Mouse (Mus musculus): ENCODE data around the gene Mbnl2. TPM values are rescaled to one million over a fixed set of nuclear protein-coding genes. Genes with fewer than 3 reads are reported as not detected.
A peak's percentile ranks its signal among the peaks of the same experiment; 100 is the strongest.

Mbnl2 gene
- total RNA-seq, 2 experiments from 2014 or later: 30.1 to 45.3 TPM

GRCm38 (mm10) chr14:120271096-120271495 lies 4.4 kb upstream of the Mbnl2 start:
- ATAC-seq (replicated peaks; ENCODE audit: low FRiP score, poor library complexity, severe bottlenecking): no peak

DNA sequence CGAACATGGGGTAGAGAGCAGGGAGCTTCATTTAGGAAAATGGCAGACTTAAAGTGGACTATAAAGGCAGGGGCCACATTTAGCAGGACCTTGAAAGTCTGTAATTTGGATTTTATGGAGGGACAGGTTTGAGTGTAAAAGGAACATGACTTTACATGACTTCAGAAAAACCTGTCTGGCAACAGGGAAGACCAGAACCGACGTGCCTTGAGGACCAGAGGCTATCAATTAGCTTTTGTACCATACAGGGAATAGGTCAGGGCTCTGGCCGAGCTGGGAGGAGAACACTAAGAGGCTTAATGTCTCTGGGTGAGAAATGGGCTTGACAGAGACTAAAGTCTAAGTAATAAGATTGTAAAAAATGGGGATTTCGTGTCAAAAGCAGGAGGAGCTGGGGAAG lies 1.7 kb upstream of the Mbnl2 start:
- ATAC-seq (replicated peaks; ENCODE audit: low FRiP score, poor library complexity, severe bottlenecking): no peak

DNA sequence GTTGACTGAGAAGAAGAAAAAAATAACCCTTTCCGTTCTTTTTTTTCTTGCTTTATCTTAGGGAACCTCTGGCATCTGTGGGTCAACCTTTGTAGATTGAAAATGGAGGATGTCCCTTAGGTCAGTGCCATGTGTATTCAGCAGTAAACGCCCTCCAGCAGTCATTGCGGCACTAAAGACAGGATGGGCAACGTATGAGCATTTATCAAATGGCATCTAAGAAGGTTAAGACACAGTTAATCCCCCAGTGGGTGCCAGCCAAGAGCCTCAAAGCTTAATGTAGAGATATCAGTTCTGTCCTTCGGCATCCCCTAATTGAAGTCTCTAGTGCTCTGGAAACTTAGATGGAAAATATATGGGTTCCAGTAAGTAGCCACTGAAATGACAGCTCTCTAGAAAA lies 723 bp upstream of the Mbnl2 start:
- ATAC-seq (replicated peaks; ENCODE audit: low FRiP score, poor library complexity, severe bottlenecking): no peak

DNA sequence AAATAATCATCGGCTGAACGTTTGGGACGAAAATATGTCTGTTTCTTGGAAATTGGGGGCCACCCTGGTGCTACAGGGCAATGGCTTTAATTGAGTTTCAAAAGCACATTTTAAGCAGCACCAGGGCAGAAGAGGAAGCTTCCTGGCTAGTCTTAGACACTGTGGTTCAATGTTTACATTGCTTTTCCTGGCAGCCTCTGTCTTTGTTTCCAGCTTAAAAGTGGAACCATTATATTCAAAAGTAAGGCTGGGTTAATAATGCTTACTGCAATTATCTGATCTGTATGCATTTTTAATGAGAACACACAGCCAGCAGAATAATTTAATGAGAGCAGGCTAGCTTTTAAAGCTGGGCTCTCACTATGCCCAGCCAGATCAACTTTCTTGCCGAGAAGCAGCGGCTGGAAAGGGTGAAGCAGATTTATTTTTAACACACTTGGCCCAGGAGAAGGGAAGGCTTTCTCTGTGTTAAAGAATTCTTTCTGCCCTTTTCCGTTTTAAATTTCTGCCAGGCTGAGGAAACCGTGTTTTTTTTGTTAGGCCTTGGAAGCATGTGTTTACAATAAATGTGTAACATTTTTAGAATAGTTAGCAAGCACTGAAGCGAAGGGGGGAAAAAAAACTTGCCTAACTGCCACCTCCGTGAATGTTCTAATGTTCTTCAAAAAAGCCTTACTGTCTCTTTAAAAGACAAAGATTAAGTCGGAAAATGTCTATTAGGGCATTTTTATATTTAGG lies 1.0 kb downstream of the Mbnl2 start:
- ATAC-seq (replicated peaks; ENCODE audit: low FRiP score, poor library complexity, severe bottlenecking): no peak

DNA sequence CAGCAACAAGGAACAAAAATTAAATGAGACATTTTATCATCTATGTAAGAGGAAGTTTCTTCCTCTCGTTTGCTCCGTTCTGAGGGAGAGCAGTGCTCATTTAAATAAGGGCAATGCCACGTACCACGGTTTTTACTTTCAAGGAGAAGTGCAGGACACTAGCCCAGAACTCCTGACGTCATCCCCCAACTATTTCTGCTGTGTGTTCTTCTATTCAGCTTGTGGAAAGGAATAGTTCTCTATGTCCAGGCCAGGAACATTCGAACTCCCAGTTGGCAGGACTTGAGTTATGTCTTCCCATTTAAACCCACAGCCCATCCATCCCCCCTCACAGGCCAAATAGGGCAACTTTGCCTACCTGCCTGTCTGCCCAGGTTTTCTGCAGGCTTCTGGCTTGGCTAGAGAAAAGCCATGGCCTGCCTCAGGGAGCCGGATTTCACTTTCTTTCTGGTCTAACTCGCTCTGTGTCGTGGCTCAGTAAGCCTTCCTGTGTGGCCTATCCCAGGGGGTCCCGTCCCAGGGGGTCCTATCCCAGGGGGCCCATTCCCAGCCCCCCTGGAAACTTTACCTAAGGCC lies 1.7 kb downstream of the Mbnl2 start:
- peak; percentile 27; the same call in 1 of the 2 replicates for ATAC-seq (replicated peaks; ENCODE audit: low FRiP score, poor library complexity, severe bottlenecking)

- ATAC-seq (replicated peaks; ENCODE audit: low FRiP score, poor library complexity, severe bottlenecking): no peak
Measured at GRCm38 (mm10) chr14:120278290-120279244, 3.1 kb downstream of the Mbnl2 start.

DNA sequence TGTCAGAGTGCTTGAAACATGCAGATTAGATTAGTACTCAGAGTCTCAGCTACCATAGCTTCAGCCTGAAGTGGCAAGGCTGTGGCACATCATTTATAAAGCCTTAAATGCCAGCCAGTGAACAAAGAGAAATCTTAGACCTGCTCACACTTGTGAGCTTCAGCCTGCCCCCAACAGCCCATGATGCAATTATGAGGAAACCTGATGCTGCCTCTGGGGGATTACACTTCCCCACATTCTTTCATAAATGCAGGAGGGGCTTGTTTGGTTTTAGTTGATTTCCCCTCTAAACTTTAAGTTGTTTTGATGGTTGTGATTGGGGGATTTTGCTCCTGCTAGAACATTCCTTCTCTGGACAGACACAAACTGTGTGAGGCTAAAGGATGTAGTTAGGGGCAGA lies 4.7 kb downstream of the Mbnl2 start:
- ATAC-seq (replicated peaks; ENCODE audit: low FRiP score, poor library complexity, severe bottlenecking): no peak

DNA sequence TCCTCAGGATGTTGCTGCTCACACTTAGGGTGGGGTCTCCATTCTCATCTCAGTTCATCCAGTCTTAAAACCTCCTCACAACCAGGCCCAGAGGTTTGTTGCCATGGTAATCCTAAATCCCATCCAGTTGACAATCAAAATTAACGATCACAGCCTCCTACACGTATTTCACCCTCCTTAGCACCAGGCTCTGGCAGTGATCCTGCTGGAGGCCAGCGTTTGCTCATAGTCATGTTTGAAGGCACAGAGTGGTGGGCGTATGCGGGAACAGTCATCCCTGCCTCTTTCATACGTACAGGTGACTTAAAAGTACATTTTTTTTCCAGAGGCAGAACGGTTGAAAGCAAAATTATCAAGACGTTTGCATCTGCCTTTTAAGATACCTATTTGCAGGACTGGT lies 8.3 kb downstream of the Mbnl2 start:
- ATAC-seq (replicated peaks; ENCODE audit: low FRiP score, poor library complexity, severe bottlenecking): no peak

GRCm38 (mm10) chr14:120284504-120284903 lies 9.0 kb downstream of the Mbnl2 start:
- ATAC-seq (replicated peaks; ENCODE audit: low FRiP score, poor library complexity, severe bottlenecking): no peak

GRCm38 (mm10) chr14:120287121-120287986 lies 11.9 kb downstream of the Mbnl2 start:
- ATAC-seq (replicated peaks; ENCODE audit: low FRiP score, poor library complexity, severe bottlenecking): no peak

GRCm38 (mm10) chr14:120287987-120288275 lies 12.5 kb downstream of the Mbnl2 start:
- no peak for ATAC-seq (replicated peaks; ENCODE audit: low FRiP score, poor library complexity, severe bottlenecking)

DNA sequence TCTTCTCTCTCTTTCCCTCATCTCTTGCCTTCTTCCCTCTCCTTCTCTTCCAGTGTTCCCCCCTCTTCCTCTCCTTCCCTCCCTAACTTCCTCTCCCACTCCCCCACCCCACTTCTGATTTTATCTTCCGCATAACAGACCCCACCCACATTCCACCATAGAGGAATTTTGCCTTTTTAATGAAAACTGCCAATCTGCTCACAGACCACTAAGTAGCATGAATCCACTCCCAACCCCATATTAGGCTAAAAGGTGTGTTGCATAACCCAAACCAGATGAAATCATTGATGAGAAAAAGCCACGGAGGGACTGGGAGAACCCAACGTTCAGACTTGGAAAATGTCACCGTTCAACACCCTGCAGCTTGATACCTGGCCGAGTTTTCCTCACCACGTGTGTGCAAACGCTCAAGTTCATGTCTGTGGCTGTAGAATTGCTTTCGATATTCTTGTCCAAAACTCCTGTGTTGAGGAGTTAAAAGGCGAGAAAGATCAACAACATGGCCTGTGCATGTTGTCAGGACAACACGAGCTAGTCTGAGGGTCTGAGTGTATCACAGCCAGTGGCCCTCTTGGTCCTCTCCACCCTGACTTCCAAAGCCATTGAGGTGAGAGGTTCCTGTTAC lies 13.0 kb downstream of the Mbnl2 start:
- no peak for ATAC-seq (replicated peaks; ENCODE audit: low FRiP score, poor library complexity, severe bottlenecking)

DNA sequence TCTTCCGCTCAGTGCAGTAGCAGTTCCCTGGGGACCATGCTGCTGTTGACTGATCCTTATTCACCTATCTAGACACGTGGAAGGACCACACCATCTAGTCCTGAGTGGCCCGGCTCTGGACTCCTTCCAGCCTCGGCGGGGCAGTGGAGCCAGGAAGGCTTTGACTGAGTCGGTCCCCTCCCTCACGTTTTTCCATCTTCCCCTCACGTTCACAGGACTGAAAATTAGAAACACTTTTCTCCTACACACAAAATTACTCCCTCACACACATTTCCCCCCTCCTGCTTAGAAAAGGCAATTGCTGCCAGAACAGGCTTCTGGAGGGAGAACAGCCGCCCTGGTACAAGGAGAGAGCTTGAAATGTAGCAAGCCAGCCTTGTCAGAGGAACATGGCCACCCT lies 13.6 kb downstream of the Mbnl2 start:
- no peak for ATAC-seq (replicated peaks; ENCODE audit: low FRiP score, poor library complexity, severe bottlenecking)

DNA sequence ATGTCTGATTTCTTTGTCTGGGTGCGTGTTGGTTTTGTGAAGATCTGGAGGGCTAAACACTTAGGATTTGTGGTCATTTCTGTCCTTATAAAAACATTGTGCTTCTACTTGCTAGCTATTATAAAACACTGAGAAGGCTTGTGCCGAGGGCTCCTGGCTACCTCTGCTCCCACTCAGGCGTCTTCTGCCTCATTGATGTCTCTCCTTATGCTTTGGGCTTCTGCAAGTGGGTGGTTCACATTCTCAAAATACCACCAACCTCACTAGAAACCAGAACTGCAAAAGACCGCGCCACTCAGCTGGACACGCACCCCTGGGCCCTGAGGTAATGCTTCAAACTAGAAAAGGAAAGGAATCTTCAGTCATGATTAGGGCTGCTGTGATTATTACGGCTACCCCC lies 14.1 kb downstream of the Mbnl2 start:
- no peak for ATAC-seq (replicated peaks; ENCODE audit: low FRiP score, poor library complexity, severe bottlenecking)

- no peak for ATAC-seq (replicated peaks; ENCODE audit: low FRiP score, poor library complexity, severe bottlenecking)
Measured at GRCm38 (mm10) chr14:120291226-120291757, 15.8 kb downstream of the Mbnl2 start.

DNA sequence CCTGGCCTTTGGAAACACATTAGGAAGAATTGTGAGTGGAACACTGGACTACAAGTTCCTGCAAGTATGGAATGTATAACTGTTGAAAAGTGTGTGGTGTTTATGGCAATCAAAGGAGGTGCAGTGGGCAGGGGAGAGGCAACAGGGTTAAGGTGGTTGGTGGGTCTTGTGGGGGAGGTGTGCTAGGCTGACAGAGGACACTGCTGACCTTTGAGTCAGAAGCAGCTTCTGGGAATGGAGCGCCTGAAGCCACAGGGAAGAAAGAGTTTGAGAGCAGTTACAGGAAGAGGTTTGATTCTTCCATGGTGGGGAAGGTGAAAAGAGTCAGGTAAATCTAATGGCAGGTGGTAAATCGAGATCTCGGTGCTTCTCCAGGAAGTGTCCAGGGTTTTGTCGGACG lies 16.7 kb downstream of the Mbnl2 start:
- no peak for ATAC-seq (replicated peaks; ENCODE audit: low FRiP score, poor library complexity, severe bottlenecking)

- ATAC-seq (replicated peaks; ENCODE audit: low FRiP score, poor library complexity, severe bottlenecking): no peak
Measured at GRCm38 (mm10) chr14:120292617-120293195, 17.2 kb downstream of the Mbnl2 start.

- ATAC-seq (replicated peaks; ENCODE audit: low FRiP score, poor library complexity, severe bottlenecking): no peak
Measured at GRCm38 (mm10) chr14:120294480-120294879, 19.0 kb downstream of the Mbnl2 start.
